Mouse (Mus musculus) olfactory bulb, adult 2 months (tissue): ENCODE results near the gene Nrg3.

Experiments
- CTCF ChIP-seq: fragments of 200-500 bp; IDR thresholded peaks from 2 replicates; pipeline ENCODE4 v1.5.1; 2012; ENCODE audit warnings: low read depth, mild to moderate bottlenecking, low read length, moderate library complexity; ENCODE audit not compliant: insufficient read depth
- POLR2A ChIP-seq: fragments of 200-500 bp; IDR thresholded peaks from 2 replicates; pipeline ENCODE4 v1.6.1; 2012; ENCODE audit warnings: mild to moderate bottlenecking, low read depth, low read length, moderate library complexity; ENCODE audit not compliant: insufficient read depth

- TF ChIP-seq POLR2A (no peak), CTCF (no peak)
Measured at GRCm38 (mm10) chr14:38774811-38775210, 698.1 kb downstream of the Nrg3 start.
